Mouse (Mus musculus) neural tube, embryonic 12.5 days (tissue): ENCODE measurements at regions not wholly inside any gene's neighbourhood (a gene's known extent, or its start where the extent isn't known, plus 50 kb on each side); places are given as distances from the start of the nearest gene placed in this dataset.
A peak's percentile ranks its signal among the peaks of the same experiment; 100 is the strongest.

Experiments
- ATAC-seq: fragments of 200-750 bp; cut with Nextera tagmentation; 2 replicates; pipeline ENCODE4 v1.8.0; 2017; ENCODE audit warnings: low read depth, mild to moderate bottlenecking, moderate TSS enrichment, moderate library complexity; ENCODE audit not compliant: low FRiP score
- H3K27ac ChIP-seq: fragments of 300-500 bp; sonication (generic); 2 replicates; pipeline ENCODE4 v1.5.1; 2016
- H3K27me3 ChIP-seq: fragments of 300-500 bp; sonication (generic); replicated peaks from 2 replicates; pipeline ENCODE4 v1.6.1; 2016; ENCODE audit warnings: mild to moderate bottlenecking
- H3K36me3 ChIP-seq: fragments of 300-500 bp; sonication (generic); 2 replicates; pipeline ENCODE4 v1.6.1; 2016; ENCODE audit warnings: mild to moderate bottlenecking
- H3K4me1 ChIP-seq: fragments of 300-500 bp; sonication (generic); 2 replicates; pipeline ENCODE4 v1.6.1; 2016
- H3K4me2 ChIP-seq: fragments of 300-500 bp; sonication (generic); replicated peaks from 2 replicates; pipeline ENCODE4 v1.6.1; 2016; ENCODE audit warnings: mild to moderate bottlenecking
- H3K4me3 ChIP-seq: fragments of 300-500 bp; sonication (generic); 2 replicates; pipeline ENCODE4 v1.5.1; 2016
- H3K9ac ChIP-seq: fragments of 300-500 bp; sonication (generic); 2 replicates; pipeline ENCODE4 v1.6.1; 2016; ENCODE audit warnings: mild to moderate bottlenecking
- H3K9me3 ChIP-seq: fragments of 300-500 bp; sonication (generic); 2 replicates; pipeline ENCODE4 v1.6.1; 2016; ENCODE audit warnings: mild to moderate bottlenecking
- WGBS: fragments of 180-500 bp; shearing (Covaris S2); methylation state at CpG from one replicate; pipeline ENCODE4 v1.1.7; 2016; 5-methylcytosine and 5-hydroxymethylcytosine counted together

DNA sequence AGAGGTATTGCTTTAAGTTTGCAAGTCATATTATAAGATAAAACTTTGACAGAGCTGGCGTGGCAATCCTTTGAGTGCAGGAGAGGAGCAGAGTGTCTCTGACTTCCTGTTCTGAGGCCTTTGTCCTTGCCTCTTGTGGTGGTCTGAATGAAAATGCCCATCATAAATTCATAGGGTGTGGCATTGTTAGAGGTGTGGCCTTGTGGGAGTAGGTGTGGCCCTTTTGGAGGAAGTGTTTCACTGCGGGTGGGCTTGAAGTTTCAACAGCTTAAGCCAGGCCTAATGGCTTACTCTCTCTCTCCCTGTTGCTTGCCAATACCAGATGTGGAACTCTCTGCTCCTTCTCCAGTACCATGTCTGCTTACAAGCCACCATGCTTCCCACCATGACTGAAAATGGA lies 75.4 kb upstream of the Arrdc4 start:
- H3K27me3 ChIP-seq: no peaks in the 10 kb centered on the region
- no peak for ATAC-seq
- H3K4me2 ChIP-seq: no peak overlapping the region
- no peaks in the 10 kb centered on the region for H3K4me1 ChIP-seq
- H3K9ac ChIP-seq: no peak overlapping the region
- 73% methylated on average over 2 of the region's 2 CpGs for WGBS
- H3K9me3 ChIP-seq: no peaks in the 10 kb centered on the region
- no peaks in the 10 kb centered on the region for H3K36me3 ChIP-seq
- no peak overlapping the region for H3K4me3 ChIP-seq
- no peak overlapping the region for H3K27ac ChIP-seq

DNA sequence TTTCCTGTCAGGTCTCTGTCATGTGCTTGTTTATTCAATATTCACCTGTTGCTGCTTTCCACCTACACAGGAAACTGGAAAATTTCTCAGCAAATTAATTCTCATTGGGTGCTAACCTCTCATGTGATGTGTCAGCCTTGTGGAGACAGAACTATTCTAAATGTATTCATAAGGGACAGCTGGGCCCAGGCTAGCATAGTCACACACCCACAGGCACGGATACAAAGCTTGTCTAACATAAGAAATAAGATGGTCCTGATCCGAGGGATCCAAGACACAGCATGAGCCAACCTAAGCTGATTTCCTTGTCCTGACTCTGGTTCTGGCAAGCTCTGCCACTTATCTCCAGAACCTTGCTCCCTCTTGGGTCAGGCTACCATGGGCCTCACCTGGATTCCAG lies 74.6 kb upstream of the Arrdc4 start:
- Histone ChIP-seq H3K27me3 (no peaks in the 10 kb centered on the region), H3K4me3 (no peak overlapping the region), H3K36me3 (no peaks in the 10 kb centered on the region), H3K27ac (no peak overlapping the region), H3K4me2 (no peak overlapping the region), H3K4me1 (no peaks in the 10 kb centered on the region), H3K9ac (no peak overlapping the region), H3K9me3 (no peaks in the 10 kb centered on the region)
- WGBS: 76% methylated on average over 2 of the region's 2 CpGs
- ATAC-seq: no peak

DNA sequence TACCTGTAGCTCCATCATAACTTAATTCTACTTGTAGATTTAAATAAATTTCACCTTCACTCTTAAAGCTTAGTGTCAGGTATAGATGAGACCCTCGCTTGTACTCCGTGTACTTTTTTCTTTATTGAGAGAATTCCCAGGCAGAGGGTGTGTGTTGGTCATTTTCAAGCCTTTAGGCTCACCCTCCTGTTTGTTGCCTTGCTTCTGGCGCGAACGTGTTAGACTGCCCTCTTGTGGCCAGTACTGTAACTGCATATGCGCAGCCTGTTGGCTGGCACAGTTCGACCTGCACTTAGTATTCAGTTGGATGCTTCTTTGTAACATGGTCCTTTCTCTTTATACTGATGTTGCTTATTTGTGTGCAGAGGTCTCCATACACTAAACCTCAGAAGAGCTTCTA lies 74.1 kb upstream of the Arrdc4 start:
- no peak overlapping the region for H3K27ac ChIP-seq
- no peaks in the 10 kb centered on the region for H3K9me3 ChIP-seq
- peak; percentile 25; the same call in 1 of the 2 replicates for ATAC-seq
- H3K9ac ChIP-seq: no peak overlapping the region
- H3K4me1 ChIP-seq: no peaks in the 10 kb centered on the region
- H3K4me2 ChIP-seq: no peak overlapping the region
- 4% methylated on average over 7 of the region's 7 CpGs for WGBS
- H3K27me3 ChIP-seq: no peaks in the 10 kb centered on the region
- no peak overlapping the region for H3K4me3 ChIP-seq
- H3K36me3 ChIP-seq: no peaks in the 10 kb centered on the region

DNA sequence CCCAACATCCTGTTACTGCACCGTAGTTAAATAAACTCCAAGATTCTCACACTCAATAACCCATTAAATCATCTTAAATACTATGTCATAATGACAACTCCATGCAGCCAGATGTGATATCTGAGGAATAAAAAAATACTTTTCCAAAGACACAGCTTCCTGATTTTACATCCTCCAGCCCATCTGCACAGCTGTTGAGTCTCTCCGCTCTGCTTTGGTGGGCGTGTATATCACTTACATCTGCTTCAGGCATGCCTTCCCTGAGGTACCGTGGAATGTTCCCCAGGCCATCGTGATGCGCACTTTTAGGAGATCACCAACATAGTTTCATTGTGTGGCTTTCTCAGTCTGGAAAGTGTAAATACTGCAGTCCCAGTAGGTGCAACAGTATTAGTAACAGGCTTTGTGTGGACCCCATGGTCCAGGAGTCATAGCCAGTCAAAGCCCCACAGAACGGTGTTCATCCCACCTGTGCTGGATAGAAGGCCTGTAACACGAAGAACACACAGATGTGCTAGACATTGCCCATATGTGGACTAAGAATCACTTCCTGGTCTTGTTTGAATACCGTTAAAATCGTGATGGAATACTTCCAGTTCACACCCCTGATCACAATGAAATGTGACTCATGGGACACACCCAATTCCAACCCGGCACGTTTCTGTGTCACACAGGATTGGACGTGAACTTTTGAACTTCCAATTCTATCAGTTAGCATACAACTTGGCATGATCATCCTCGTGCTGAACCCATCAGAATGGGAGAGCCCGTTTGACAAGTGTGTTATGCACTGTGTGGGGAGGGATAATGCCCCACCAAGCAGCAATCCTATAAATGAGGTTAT lies 66.0 kb upstream of the Arrdc4 start:
- no peak overlapping the region for H3K4me2 ChIP-seq
- ATAC-seq: no peak
- no peaks in the 10 kb centered on the region for H3K9me3 ChIP-seq
- no peak overlapping the region for H3K9ac ChIP-seq
- no peaks in the 10 kb centered on the region for H3K4me1 ChIP-seq
- no peaks in the 10 kb centered on the region for H3K27me3 ChIP-seq
- WGBS: 87% methylated on average over 15 of the region's 15 CpGs
- H3K27ac ChIP-seq: no peak overlapping the region
- no peak overlapping the region for H3K4me3 ChIP-seq
- no peaks in the 10 kb centered on the region for H3K36me3 ChIP-seq

DNA sequence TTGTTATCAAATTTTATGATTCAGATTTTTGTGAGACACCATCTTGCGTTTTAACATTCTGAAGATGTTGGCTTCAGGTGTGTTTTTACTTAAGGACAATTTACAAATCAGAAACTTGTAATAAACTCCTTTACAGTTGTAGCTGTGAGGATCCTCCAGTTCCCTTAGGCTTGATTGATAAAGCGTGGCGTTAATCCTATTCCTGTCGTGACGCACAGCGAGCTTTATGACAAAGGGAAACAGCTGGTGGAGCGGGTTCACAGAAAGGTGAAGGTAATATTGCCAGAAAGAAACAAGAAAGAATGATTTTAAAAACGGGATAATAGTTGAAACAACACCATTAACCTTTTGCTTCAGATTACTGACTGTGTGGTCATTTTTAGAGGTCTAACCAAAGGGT lies 60.7 kb upstream of the Arrdc4 start:
- Histone ChIP-seq H3K27me3 (no peaks in the 10 kb centered on the region), H3K36me3 (no peaks in the 10 kb centered on the region), H3K9me3 (no peaks in the 10 kb centered on the region), H3K4me1 (no peaks in the 10 kb centered on the region), H3K4me3 (no peak overlapping the region), H3K27ac (no peak overlapping the region), H3K9ac (no peak overlapping the region), H3K4me2 (no peak overlapping the region)
- no peak for ATAC-seq
- 50% methylated on average over 8 of the region's 8 CpGs for WGBS
